Mouse (Mus musculus): ENCODE data around the gene Trmt112.

The Trmt112 gene

DNA sequence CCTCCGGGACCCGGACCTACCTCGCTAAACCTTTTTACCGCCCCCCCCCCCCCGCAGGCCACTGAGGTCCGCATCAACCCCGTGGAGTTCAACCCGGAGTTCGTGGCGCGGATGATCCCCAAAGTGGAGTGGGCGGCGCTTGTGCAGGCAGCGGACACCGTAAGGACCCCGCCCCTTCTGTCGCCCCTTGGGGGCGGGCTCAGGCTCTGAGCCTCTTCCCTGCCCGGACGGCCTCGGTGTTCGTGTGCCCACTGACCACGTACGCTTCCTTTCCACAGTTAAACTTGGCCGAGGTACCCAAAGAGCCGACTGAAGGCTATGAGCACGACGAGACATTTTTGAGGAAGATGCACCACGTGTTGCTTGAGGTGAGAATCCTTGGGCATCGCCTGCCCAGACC lies 808 bp downstream of the Trmt112 start:
- DNase-seq: peak; percentile 70

DNA sequence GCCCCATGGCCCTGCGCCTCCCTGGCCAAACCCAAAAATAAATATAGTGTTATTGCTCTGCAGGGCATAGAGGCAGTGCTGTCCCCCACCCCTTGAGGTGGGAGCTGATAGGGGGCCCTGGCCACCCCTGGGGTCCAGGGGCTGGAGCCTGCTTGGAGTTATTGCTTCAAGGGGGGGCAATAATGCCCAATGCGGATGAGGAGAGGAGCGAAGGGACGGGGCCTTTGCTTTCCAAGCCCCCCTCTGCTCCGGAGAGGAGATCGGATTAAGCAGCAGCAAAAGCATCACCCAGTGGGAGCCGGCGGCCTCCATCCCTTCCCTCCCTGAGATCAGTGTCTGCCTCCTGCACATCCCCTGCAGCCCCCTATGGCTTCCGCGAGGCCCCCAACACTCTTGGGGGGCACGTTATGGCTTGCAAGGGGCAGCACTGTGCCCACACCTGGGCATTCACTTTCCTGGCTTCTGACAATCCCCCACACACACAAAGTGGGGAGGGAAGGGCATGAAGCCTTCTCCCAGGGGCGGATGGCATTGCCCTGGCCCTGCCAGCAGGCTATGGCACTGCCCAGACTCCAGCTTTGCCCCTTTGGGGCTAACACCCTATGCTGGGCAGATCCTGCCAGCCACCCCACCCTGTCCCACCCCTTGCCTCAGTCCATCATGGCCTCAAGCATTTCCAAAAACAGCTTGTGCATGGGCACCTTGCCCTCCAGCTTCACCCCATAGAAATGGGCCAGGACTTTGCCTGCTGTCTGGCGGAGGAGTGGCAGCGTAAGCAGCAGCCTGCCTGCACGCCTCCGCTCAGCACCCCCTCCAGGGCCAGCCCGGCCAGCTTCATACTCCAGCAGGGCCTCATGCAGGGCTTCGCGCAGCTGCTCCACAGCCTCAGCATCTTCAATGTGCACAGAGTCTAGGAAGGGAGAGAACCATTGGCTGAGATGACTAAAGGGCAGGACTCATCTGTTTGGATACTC lies 1.9 kb downstream of the Trmt112 start:
- no peak for DNase-seq

DNA sequence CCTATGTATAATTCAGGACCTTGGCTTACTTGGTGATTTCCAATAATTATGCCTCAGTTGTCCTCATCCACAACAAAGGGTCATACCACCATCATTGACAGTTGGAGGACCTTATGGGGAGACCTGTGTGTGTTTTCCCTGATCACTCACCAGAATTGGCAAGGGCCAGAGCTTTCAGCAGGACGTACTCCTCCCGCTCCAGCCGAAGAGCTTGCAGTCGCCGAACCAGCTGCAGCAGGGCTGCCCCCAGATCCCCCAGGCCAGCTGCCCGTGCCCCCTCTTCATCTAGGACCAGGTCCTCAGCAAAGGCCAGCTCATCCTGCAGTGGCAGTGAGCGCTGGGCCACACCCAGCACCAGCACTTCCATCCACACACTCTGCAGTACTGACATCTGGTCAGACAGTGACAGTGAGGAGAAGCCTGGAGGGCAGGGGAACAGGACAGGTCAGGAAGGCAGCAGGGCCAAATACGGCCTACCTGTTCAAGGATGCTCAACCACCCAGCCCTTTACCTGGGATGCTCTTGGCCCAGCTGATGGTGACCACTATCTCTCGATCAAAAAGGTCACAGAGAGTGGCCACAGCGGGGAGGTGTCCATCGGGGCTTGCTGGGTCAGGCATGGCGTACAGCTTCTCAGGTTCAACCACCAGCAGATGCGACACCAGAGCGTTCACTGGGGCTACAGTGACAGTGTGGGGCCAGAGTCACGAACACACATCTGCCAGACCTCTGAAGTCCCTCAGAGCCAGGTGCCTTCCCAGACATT lies 2.9 kb downstream of the Trmt112 start:
- DNase-seq: no peak

DNA sequence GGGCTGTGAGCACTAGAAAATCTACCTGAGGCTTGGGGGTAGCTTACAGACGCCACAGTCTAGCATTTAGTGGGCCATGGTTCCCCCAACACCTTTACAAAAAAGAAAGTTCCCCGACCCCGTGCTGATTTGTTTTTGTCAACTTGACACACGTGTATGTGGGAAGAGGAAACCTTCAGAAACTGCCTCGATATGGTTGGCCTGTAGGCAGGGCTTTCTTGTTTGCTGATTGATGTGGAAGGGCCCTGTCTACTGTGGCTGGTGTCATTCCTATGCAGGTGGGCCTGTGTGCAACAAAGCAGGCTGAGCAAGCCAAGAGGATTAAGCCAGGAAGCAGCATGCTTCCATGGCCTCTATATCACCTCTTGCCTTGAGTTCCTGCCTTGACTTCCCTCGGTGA lies 3.5 kb downstream of the Trmt112 start:
- no peak for DNase-seq

DNA sequence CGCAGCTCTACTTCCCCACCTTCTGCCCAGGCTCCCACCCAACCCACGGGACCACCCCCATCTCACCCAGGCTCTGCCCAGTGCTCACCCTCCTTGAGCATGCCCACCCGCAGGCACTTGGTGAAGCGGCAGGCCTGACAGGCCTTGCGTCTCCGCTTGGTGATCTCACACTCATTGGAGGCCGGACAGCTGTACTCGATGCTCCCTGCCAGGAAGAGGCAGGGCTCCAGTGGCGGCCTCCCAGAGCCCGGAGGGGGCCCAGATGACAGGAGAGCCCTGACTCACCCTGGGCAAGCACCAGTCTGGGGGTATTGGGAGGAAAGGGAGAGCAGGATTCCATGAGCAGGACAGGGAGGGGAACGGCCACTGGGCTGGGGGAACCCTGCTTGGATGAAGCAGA lies 4.5 kb downstream of the Trmt112 start:
- no peak for DNase-seq

DNA sequence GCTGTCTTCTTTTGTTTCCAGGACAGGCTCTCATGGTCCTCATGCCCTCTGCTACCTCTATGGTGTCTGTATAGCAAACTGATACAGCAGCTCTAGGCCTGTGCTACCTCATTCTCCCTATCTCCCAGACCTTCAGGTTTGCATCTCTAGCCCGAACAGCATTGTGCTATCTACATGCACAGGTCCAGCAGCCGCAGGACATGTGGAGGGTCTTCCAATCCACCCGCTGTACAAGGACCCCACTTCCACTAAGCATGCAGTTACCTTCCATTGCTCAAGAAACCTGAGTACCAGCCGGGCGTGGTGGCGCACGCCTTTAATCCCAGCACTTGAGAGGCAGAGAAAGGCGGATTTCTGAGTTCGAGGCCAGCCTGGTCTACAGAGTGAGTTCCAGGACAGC lies 5.0 kb downstream of the Trmt112 start:
- DNase-seq: no peak

DNA sequence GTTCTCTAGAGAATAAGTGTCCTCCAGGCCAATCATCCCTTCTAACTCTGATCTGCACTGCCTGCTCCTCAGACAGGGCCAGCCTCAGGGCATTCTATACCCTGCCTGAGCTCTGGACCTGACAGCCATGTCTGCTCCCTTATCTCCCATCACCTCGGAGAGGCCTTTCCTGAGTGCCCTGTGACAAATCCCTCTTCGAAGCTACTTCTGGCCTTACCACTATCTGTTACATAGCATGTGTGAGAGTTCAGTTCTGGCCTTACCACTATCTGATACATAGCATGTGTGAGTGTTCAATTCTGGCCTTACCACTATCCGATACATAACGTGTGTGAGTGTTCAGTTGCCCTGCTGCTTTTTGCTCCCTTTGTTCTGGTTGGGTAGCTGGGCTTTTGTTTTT lies 5.8 kb downstream of the Trmt112 start:
- no peak for DNase-seq

DNA sequence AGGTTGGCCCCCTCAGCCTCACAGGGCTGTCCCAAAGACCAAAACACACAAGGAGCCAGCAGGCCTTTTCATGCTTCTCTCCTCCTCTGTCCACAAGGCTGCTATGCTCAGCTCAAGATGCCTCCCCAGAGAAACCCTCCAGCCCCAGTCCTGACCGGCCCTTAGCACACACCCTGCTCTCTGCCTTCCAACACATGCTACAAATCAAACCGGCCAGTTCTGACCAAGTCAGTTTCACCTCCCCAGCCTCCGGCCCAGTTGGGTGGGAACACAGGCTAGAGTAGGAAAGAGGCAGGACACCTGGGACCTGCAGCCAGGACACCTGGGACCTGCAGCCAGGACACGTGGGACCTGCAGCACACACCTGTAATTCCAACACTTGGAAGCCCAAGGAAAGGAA lies 7.0 kb downstream of the Trmt112 start:
- no peak for DNase-seq

DNA sequence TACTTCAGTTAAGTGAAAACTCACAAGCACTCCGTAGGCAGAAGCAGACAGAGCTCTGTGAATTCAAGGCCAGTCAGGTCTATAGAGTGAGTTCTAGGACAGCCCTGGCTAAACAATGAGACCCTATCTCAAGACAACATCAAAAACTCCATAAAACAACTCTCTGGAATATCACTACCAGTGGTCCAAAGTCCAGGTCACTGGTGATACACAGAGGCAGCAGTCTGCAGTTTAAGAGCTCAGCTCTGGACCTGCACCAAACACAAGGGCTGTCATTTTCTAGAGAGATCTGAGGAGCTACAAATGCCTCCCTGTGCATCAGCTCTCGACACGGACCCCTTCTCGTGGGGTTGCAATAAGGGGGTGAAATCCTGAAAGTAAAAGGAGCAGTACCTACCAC lies 8.8 kb downstream of the Trmt112 start:
- no peak for DNase-seq

DNA sequence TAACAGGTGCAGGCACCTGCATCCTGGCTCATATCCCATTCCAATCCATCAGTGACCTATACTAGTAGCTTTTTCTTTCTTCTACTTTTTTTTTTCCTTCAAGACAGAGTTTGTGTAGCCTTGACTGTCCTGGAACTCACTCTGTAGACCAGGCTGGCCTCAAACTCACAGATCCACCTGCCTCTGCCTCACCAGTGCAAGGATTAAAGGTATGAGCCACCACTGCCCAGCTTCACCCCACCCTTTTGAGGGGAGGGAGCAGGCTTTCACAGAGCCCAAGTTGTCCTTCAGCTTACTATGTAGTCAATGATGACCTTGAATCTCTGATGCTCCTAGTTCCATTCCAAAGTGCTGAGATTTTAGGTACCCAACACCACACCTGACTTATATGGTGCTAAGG lies 9.9 kb downstream of the Trmt112 start:
- DNase-seq: no peak

DNA sequence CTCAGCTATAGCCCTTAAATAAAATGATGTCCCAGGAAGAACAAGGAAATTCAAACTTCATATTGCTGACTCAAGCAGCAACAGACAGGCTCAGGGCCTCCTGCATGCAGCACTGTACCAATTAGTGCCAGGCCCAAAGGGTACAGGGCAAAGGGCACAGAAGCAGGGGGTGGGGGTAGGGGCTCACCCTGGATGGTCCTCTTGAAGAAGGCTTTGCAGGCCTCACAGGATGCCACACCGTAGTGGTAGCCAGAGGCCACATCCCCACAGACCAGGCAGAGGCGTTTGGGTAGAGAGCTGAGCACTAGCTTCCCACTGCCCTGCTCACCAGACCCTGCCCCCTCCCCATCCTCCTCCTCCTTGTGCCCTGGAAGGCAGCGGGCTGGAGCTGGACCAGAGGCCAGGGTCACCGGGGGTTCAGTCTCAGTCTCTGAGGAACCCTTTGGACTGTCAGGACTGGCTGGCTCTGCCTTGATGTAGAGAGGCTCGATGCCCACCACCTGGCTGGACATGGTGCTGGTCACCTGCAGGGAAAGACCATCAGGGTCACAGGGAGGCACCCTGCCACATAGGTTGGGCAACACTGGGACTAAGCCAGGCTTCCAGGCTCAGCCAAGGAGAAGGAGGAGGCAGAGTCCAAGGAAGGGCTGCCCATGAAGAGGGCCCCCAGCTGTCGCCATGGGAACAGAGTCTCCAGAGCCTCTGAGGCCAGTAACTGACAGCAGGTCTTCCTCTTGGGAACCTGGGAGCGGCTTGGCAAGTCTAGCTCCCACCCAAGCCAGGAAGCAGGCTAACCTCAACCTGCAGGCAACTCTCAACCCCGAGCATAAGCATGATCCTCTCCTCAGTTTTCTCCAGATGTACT lies 10.6 kb downstream of the Trmt112 start:
- peak; percentile 67 for DNase-seq

DNA sequence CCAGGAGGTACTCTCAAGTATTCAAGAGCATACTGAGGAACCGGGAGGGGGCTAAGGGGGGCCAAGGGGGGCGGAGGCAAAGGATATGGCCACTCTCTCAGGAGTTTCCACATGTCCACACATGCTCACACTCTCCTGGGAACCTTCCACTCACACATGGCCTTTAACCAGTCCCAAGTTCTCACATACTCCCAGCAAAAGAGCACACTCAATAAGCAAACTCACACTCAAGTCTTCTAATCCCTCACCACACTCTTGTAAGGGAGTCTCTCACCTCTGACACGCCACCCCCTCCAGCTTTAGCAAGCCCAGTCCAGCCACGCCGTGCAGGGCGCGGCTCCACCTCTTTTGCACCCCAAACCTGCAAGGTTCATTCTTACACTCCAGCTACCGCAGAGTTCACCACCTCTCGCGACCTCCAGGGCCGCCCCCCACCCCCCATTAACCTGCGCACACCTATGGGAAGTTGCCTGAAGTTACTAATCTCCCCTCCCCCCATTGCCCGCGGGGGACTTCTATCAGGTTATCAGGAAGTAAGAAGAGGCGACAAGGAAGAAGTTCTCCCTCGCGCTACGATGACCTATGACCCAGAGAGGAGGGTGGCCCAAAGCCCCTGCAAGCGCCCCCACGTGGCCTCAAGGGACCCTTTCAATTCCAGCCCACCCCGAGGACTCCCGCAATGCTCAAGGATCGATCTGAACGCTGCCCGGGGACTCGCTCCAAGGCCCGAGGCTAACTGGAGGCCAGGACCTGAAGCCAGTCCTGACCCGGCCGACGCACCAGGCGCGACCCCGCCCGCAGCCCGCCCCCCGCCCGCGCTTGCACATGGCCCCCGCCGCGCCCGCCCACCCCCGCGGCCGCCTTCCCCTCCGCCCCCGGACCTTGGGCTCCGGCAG lies 11.5 kb downstream of the Trmt112 start:
- peak; percentile 70 for DNase-seq

DNA sequence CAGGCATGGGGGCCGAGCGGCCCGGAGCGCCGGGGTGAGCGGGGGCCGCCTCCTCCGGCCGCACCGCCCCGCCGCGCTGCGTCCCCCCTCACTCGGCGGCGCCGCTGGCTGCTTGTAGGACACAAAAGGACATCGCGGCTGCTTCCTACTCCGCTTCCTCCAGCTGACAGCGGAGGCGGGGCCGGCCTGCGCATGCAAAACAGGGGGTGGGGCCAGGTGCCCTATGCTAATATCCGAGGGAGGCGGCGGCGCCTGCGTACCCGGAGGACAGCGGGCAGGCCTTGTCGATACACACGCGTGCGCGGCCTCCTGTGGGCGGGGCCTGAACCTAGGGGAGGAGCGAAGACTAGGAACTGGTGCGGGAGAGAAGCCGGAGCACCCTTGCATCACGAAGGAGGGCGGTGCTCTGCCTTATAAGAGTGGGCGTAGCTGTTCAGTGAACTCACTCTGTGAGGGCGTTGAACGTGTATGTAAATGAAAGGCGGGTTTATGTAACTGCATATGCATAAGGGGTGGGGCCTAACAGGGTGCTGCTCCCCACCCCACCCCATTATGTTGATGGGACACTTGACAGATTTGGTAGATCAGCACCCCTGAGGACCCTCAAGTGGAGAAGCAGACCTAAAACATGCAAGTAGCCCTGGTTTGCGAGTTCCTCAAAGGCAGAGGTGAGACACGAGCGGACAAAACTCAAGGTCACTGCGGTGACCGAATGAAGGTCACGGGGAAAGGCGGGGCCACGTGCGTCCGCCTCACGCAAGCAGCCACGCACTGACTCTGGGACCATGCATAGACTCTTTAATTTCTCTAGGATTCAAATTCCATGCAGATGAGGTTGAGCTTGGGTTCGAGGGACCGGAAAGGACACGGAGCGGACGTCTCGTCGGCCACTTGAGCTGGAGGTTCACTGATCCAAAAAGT lies 12.4 kb downstream of the Trmt112 start, which contains the start of gene Esrra:
Gene Esrra (minus strand): TSS at position 167 of the 921 bp plus-strand sequence.
- DNase-seq: peak; percentile 99

DNA sequence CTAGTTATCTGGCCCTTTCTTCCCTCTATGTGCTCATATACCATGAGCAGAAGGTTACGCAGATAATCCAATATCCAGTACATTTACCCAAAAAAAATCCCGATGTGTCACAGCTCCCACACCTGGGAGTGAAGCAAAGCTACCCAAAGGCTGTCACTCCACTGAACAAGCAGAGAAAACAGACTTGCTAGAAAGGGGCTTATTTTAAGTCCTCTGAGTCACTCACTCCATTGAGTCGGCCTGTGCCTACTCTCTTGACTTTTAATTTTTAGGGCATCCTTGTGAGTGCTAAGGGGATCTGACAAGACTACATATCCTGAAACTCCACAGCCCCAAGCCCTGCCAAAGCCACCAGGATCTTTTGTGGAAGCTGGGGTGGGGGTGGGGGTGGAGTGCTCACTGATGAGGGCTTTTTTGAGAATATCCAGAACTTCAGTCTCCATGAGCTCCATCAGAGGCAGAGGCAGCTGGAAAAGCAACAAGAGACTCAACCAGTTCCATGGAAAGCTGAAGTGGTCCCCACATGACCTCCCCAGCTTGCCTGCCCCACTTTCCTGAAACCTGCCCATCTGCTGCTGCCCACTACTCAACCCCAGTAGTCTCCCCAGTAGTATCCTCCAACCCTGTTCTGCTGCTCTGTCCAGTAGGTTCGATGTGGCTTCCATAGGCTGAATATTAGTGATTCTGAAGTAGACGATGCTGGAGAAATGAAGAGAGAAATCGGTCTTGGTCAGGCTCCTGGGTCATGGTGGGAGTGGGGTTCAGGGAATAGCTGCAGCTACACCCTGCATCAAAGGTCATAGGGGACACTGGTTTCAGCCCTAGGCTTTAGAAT lies 13.6 kb downstream of the Trmt112 start:
- DNase-seq: no peak

DNA sequence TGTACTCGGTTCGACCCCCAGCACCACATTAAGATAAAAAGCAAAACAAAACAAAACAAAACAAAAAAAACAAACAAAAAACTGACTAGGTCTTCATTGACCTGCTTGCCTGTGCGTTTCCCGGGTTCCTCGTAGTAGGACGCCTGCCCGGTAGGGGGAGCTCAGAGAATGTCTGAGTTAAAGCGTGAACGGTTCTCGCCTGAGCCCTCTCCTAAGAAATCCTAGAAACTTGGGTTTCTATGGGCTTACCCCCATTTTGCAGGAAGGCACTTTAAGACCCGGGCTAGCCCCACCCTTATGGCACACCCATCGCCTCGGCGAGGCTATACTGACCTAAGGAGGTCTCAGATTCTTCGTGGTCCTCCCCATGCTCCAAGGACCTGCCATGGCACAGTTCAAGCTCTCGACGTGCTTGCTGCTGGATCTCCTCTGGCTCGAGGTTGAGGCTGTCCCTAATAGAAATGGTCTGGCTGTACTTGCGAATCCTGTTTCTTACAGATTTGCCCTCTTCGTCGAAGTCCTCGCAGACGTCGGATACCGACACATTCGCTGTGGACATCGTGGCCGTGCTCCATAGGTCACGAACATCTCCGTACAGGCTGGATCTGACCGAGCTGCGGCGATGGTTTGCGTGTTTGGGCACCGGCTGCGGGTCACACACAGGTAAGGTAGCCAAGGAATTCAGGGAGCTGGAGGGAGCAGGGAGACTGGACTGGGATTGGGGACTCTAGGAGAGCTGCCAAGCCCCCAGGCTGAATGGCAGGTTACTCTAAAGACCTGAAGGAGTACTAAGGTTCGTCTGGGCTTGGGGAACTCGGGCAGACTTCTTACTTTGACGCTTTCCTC lies 15.2 kb downstream of the Trmt112 start:
- DNase-seq: peak; percentile 82

DNA sequence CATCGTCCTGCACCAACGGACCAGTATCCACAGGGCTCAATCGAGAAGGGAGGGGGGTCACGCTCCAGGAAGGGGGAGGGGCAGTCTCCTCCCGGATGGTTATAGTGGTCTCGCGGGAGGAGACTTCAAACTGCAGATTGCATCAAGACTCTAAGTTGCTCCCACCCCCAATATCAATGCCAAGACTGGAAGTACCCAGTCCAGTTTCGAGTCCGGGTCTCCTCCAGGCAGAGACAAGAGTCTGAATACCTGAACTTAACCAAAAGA lies 15.7 kb downstream of the Trmt112 start, which contains the start of gene Catsperz:
Gene Catsperz (minus strand): TSS at position 74 of the 267 bp plus-strand sequence.
- no peak for DNase-seq

DNA sequence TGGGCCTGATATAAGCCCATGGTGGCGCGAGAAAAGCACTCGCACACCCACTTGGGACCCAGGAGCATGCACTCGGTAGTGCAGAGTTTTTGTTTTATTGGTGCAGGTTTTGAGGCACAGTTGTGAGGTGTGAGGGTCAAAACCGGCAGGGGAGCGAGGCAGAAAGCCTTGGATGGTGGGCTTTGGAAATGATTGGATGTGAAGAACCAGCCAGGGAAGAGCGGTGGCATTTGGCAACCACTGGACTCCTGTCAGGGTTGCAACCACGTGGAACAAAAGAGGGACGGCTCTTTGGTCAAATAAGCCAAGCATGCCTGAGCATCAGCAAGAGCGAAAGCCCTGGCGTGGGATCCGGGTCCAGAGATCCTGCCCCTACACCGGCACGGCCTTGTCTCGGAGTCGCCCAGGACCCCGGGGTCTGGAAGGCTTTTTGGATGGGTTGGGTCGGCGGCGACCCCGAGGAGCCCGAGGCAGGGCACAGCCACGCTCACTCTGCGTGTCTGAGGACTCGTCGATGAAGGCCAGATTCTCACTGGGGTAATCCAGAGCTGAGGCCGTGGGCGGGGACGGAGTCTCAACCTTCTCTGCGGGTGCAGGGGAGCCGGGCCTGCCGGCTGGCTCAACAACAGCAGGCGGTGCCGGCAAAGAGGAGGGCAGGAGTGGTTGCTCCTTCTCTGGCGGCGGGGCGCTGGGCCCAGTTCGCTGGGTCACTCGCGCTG lies 16.3 kb downstream of the Trmt112 start:
- no peak for DNase-seq

DNA sequence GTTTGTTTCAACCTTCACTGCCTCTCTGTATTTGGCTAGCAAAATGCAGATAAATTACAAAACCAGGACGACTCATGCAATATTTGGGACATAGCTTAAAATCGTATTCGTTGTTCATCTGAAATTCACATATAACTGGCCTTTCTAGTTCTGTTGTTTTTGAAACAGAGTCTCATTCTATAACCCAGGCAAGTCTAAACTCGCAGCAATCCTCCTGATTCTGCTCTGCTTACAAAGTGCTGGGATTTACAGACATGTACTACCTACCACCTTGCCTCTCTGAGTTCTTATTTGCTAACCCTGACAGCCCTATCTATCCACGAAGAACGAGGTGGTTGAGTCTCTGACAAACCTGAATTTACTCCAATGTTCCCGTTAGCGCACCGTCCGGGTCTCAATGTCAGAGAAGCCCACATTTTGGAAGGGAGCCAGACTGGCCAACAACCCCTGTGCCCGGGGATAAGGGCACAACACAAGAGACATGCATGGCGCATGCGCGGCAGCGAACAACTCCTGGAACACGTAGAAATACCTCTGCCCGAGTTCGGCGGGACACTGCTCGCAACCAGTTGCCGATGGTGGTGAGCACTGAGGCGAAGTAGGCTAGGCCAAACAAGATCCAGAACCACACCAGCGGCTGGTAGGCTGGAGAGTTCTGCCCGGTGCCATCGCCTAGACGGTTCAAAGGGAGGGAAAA lies 17.2 kb downstream of the Trmt112 start:
- DNase-seq: peak; percentile 68
